Mouse (Mus musculus) liver, postnatal 0 days (tissue): ENCODE measurements around the gene Anxa11.

Source experiments
- CTCF ChIP-seq: sonication (generic); IDR thresholded peaks from 2 replicates; pipeline ENCODE4 v1.5.1; 2016; ENCODE audit warnings: antibody characterized with exemption, low read depth
- EP300 ChIP-seq: IDR thresholded peaks from 2 replicates; pipeline ENCODE4 v1.6.1; 2016; ENCODE audit warnings: antibody characterized with exemption, low read depth, mild to moderate bottlenecking

DNA sequence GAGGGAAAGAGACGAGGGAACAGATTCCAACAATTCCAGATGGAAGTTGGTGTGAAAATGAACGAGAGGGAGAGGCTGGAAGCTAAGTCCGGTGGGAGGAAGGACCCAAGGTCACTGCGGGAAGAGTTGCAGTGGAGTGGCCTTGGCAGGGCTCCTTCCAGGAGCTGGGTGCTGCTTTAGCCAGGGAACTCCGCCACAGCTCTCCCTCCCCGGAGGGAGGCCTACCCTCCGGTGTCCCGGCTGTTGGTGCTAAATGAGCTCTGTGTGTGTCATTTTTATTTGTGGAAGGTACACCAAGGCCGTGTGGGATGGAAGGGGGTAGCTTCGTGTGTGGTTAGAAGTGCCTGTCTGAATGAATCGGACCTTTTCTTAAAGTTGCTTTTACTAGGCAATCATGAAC is 24.9 kb downstream of the Anxa11 start:
- TF ChIP-seq CTCF (no peak), EP300 (no peak)
